Comparison of ENCODE assay signal across 14 mouse cellular contexts in genomic region chr17:24199252-24199651, GRCm38 (mm10). TPM values are rescaled to one million over a fixed set of nuclear protein-coding genes. Genes with fewer than 3 reads are reported as not detected.
DNase-seq lines count a peak whose midpoint lies in the region; ATAC-seq and TF ChIP-seq lines count a peak whose summit lies in the region.
"Had no signal": no experiment of that assay in that cellular context is flagged by ENCODE, and none has a peak within 500 bp of the region (broad histone marks: within the 10 kb centered on the region; RNA-seq: fewer than 3 reads in every experiment).

No protein-coding gene starts in this region.

- peak overlapping the region; percentile 84 for H3K27ac ChIP-seq in left cerebral cortex, adult 2 months
- no peak overlapping the region for H3K27ac ChIP-seq in heart, adult 2 months
- no peak overlapping the region for H3K27ac ChIP-seq in hindbrain, embryonic 14.5 days
- H3K27ac ChIP-seq: embryonic facial prominence, embryonic 13.5 days; limb, embryonic 15.5 days had no signal

- H3K9ac ChIP-seq in heart, adult 2 months (ENCODE audit: low read depth, low read length) = no peak overlapping the region
- no peak overlapping the region for H3K9ac ChIP-seq in hindbrain, embryonic 14.5 days
- H3K9ac ChIP-seq: limb, embryonic 15.5 days had no signal

- no peak for TF ChIP-seq POLR2A in heart, adult 2 months (IDR thresholded peaks at IDR 0.05; ENCODE audit: insufficient read depth, low read depth, low read length)

- peak; percentile 74 for DNase-seq in layer of hippocampus, adult 11-12 months (ENCODE audit: low spot score)
- no peak for DNase-seq in layer of hippocampus, adult 9-10 months (ENCODE audit: low spot score)
- DNase-seq in cerebellum, postnatal 25 days = peak; percentile 69
- peak; percentile 38 to 67 for DNase-seq in left cerebral cortex, adult 2 months (ENCODE audit: extremely low spot score in 1 of 2, low spot score in 2 of 2)
- DNase-seq in right cerebral cortex, postnatal 25 days = peak; percentile 72
- no peak for DNase-seq in adrenal gland, adult 2 months
- DNase-seq in heart, adult 2 months = no peak
- DNase-seq in hindbrain, embryonic 14.5 days (ENCODE audit: low spot score) = no peak
- DNase-seq: adrenal gland, postnatal 25 days; retina, postnatal 1 day; thymus, postnatal 36 days had no signal

- TF ChIP-seq EP300 in heart, adult 2 months (IDR thresholded peaks at IDR 0.05; ENCODE audit: insufficient read depth, low read depth, low read length) = no peak

- 88% methylated on average over 4 of the region's 4 CpGs for WGBS in heart, adult 2 months
- WGBS in hindbrain, embryonic 14.5 days = 84% methylated on average over 4 of the region's 4 CpGs

- TF ChIP-seq CTCF in left cerebral cortex, adult 2 months (IDR thresholded peaks at IDR 0.05) = no peak
- TF ChIP-seq CTCF in heart, adult 2 months (IDR thresholded peaks at IDR 0.05) = no peak

- no peak overlapping the region for H3K4me3 ChIP-seq in left cerebral cortex, adult 2 months
- no peak overlapping the region for H3K4me3 ChIP-seq in heart, adult 2 months
- no peak overlapping the region for H3K4me3 ChIP-seq in hindbrain, embryonic 14.5 days (replicated peaks; ENCODE audit: low read length)
- H3K4me3 ChIP-seq: embryonic facial prominence, embryonic 13.5 days; limb, embryonic 15.5 days had no signal

- peaks cover 1% of the 10 kb centered on the region; the same call in 1 of the 2 replicates for H3K4me1 ChIP-seq in heart, adult 2 months (ENCODE audit: control insufficient read depth, insufficient read depth, low read length)
- peaks cover 23% of the 10 kb centered on the region for H3K4me1 ChIP-seq in hindbrain, embryonic 14.5 days (replicated peaks; ENCODE audit: control insufficient read depth, insufficient read depth, low read length)

- H3K79me2 ChIP-seq in heart, adult 2 months (replicated peaks; ENCODE audit: control insufficient read depth, insufficient read depth, low read length) = no peaks in the 10 kb centered on the region

- H3K4me2 ChIP-seq in hindbrain, embryonic 14.5 days (replicated peaks) = no peak overlapping the region
- H3K4me2 ChIP-seq: embryonic facial prominence, embryonic 13.5 days; heart, embryonic 11.5 days; limb, embryonic 15.5 days had no signal

- intact Hi-C loops in left cerebral cortex, adult 2 months (cut with DNase I) = no loop called here
- intact Hi-C loops in heart, adult 2 months (cut with DNase I) = no loop called here

- no peaks in the 10 kb centered on the region for H3K36me3 ChIP-seq in heart, adult 2 months (ENCODE audit: control insufficient read depth, insufficient read depth, low read length)
- H3K36me3 ChIP-seq in hindbrain, embryonic 14.5 days (replicated peaks; ENCODE audit: control insufficient read depth, insufficient read depth) = no peaks in the 10 kb centered on the region
- H3K36me3 ChIP-seq: embryonic facial prominence, embryonic 13.5 days; limb, embryonic 15.5 days had no signal

- ATAC-seq in hindbrain, embryonic 14.5 days (ENCODE audit: low FRiP score) = no peak

- no peaks in the 10 kb centered on the region for H3K27me3 ChIP-seq in heart, adult 2 months (ENCODE audit: control insufficient read depth, insufficient read depth, low read length)
- no peaks in the 10 kb centered on the region for H3K27me3 ChIP-seq in hindbrain, embryonic 14.5 days (ENCODE audit: control insufficient read depth, insufficient read depth, low read length)
- H3K27me3 ChIP-seq: embryonic facial prominence, embryonic 13.5 days; limb, embryonic 15.5 days had no signal

- no peaks in the 10 kb centered on the region for H3K9me3 ChIP-seq in hindbrain, embryonic 14.5 days (ENCODE audit: control insufficient read depth, low read length)
- H3K9me3 ChIP-seq: embryonic facial prominence, embryonic 13.5 days; limb, embryonic 15.5 days had no signal

RNA-seq across cellular contexts. Expression of gene Tbc1d24, which starts 6.1 kb away (rescaled TPM):
- 10 to 100 TPM; 63.3 to 69.7 TPM for total RNA-seq in left cerebral cortex, adult 2 months (2021)
- total RNA-seq in adrenal gland, adult 2 months (2021) = 10 to 100 TPM; 13.4 to 17.1 TPM
- polyA plus RNA-seq in adrenal gland, adult 2 months (2012; rRNA removed) = 24.6 and 33.5 TPM in 2 replicates
- 10 to 100 TPM; 10.3 to 11.0 TPM for total RNA-seq in heart, adult 2 months (2021)
- 11.3 and 29.1 TPM in 2 replicates for polyA plus RNA-seq in heart, adult 2 months (2012; rRNA removed)
- 27.1 and 27.6 TPM in 2 replicates for polyA plus RNA-seq in hindbrain, embryonic 14.5 days (2014; fragmentation: Nextera tagmentation; extraction: Ambion mirVana)

RNA-seq across cellular contexts. Expression of gene Ntn3, which starts 10.1 kb away (rescaled TPM):
- total RNA-seq in left cerebral cortex, adult 2 months (2021) = 10 to 100 TPM; 10.5 to 11.5 TPM
- 1 to 10 TPM; 1.4 to 2.4 TPM for total RNA-seq in adrenal gland, adult 2 months (2021)
- polyA plus RNA-seq in adrenal gland, adult 2 months (2012; rRNA removed) = 7.4 and 8.8 TPM in 2 replicates
- total RNA-seq in heart, adult 2 months (2021) = 1 to 10 TPM in 1 of 2 experiments, under 1 TPM in 1; 0.97 to 1.0 TPM
- 0.64 and 1.1 TPM in 2 replicates for polyA plus RNA-seq in heart, adult 2 months (2012; rRNA removed)
- 3.9 and 5.0 TPM in 2 replicates for polyA plus RNA-seq in hindbrain, embryonic 14.5 days (2014; fragmentation: Nextera tagmentation; extraction: Ambion mirVana)

RNA-seq across cellular contexts. Expression of gene Tedc2, which starts 21.4 kb away (rescaled TPM):
- total RNA-seq in left cerebral cortex, adult 2 months (2021) = 10 to 100 TPM; 10.8 to 11.0 TPM
- total RNA-seq in adrenal gland, adult 2 months (2021) = 1 to 10 TPM; 7.0 to 7.6 TPM
- 7.5 and 7.8 TPM in 2 replicates for polyA plus RNA-seq in adrenal gland, adult 2 months (2012; rRNA removed)
- total RNA-seq in heart, adult 2 months (2021) = 1 to 10 TPM; 2.0 TPM
- 3.8 and 5.2 TPM in 2 replicates for polyA plus RNA-seq in heart, adult 2 months (2012; rRNA removed)
- polyA plus RNA-seq in hindbrain, embryonic 14.5 days (2014; fragmentation: Nextera tagmentation; extraction: Ambion mirVana) = 8.2 and 10.1 TPM in 2 replicates

RNA-seq across cellular contexts. Expression of gene Atp6v0c, which starts 29.8 kb away (rescaled TPM):
- total RNA-seq in left cerebral cortex, adult 2 months (2021) = 1,000 to 10,000 TPM; 1,211 to 1,240 TPM
- 100 to 1,000 TPM; 476 to 493 TPM for total RNA-seq in adrenal gland, adult 2 months (2021)
- polyA plus RNA-seq in adrenal gland, adult 2 months (2012; rRNA removed) = 1,190 and 1,565 TPM in 2 replicates
- 100 to 1,000 TPM; 219 to 255 TPM for total RNA-seq in heart, adult 2 months (2021)
- polyA plus RNA-seq in heart, adult 2 months (2012; rRNA removed) = 732 and 788 TPM in 2 replicates
- polyA plus RNA-seq in hindbrain, embryonic 14.5 days (2014; fragmentation: Nextera tagmentation; extraction: Ambion mirVana) = 1,495 and 1,569 TPM in 2 replicates

RNA-seq across cellular contexts. Expression of gene Amdhd2, which starts 35.7 kb away (rescaled TPM):
- 10 to 100 TPM; 29.2 to 32.0 TPM for total RNA-seq in left cerebral cortex, adult 2 months (2021)
- 10 to 100 TPM; 30.1 to 42.1 TPM for total RNA-seq in adrenal gland, adult 2 months (2021)
- 68.4 and 71.3 TPM in 2 replicates for polyA plus RNA-seq in adrenal gland, adult 2 months (2012; rRNA removed)
- total RNA-seq in heart, adult 2 months (2021) = 10 to 100 TPM in 1 of 2 experiments, 1 to 10 TPM in 1; 9.0 to 10.2 TPM
- polyA plus RNA-seq in heart, adult 2 months (2012; rRNA removed) = 11.5 and 17.7 TPM in 2 replicates
- polyA plus RNA-seq in hindbrain, embryonic 14.5 days (2014; fragmentation: Nextera tagmentation; extraction: Ambion mirVana) = 29.1 and 30.6 TPM in 2 replicates

Comparison
In these comparisons a context has a peak if more than half of its experiments do, and no peak if none do; other contexts are left out.
1. DNase-seq: peak in layer of hippocampus, adult 11-12 months (single experiment), cerebellum, postnatal 25 days (2 of 2), left cerebral cortex, adult 2 months (2 of 2) and right cerebral cortex, postnatal 25 days (single experiment); none in layer of hippocampus, adult 9-10 months (single experiment), adrenal gland, adult 2 months (single experiment), heart, adult 2 months (0 of 2) and hindbrain, embryonic 14.5 days (single experiment).